Mouse (Mus musculus): Measurements from ENCODE around the gene Stard8. TPM values are rescaled to one million over a fixed set of nuclear protein-coding genes. Genes with fewer than 3 reads are reported as not detected.
A peak's percentile ranks its signal among the peaks of the same experiment; 100 is the strongest.
"Not testable (repeated sequence)": the region's sequence is repeated elsewhere in the genome, so short reads cannot be mapped to it uniquely, and the experiment has no call there.

Gene Stard8
- 10 to 100 TPM; 15.0 to 17.0 TPM for total RNA-seq (2021)
- long read RNA-seq, experiment 1, partial matches to known transcripts, result 4 of 4 reads
- long read RNA-seq, experiment 1, other reads (novel, unspliced or antisense), result 0 of 4 reads
- long read RNA-seq, experiment 2, full-length matches to known transcripts, result 2 of 16 reads
- long read RNA-seq, experiment 2, partial matches to known transcripts, result 5 of 16 reads
- long read RNA-seq, experiment 2, other reads (novel, unspliced or antisense), result 9 of 16 reads

DNA sequence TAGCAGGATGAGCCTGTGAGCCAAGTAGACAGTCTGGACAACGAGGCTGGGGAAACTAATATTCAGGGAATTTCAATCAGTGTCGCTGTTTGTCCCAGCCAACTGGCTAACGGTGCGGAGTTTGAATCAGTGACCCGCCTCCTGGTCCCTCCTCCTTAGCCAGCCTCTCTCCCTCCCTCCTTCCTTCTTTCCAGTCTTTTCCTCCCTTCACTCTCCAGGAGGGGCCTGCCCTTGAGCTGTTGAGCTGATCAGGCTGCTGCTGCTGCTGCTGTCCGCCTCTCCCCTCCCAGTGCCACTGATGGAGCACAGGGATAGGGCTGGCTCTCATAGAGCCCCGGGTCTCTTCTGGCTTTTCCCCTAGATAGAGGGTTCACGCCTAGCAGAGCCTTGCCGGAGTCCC, at the start of gene Stard8:
Gene Stard8, plus strand, starts transcription at position 203 of the 400 bp plus-strand sequence.
- DNase-seq, result peak; percentile 44

GRCm38 (mm10) chrX:98953941-98954340, 49.1 kb upstream of the Stard8 start:
- no peak for DNase-seq

GRCm38 (mm10) chrX:98958287-98958686, 44.8 kb upstream of the Stard8 start:
- no peak for DNase-seq

DNA sequence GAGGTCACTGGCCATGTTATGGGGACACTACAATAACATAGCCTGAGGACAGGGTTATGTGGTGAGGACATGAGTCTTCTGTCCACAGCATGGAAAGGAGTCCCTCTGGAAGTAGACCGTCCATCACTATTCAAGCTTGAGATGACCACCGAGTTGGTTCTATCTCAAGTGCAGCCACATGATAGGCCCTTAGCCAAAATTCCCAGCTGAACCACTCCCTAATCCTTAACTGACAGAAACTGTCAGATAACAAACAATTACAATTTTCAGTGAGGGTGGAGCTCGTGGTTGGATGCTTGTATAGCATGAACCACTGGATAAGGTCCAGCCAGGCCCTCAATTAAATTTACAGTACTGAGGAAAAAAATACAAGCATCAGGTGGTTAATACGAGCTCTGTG, 44.0 kb upstream of the Stard8 start:
- DNase-seq, result no peak

DNA sequence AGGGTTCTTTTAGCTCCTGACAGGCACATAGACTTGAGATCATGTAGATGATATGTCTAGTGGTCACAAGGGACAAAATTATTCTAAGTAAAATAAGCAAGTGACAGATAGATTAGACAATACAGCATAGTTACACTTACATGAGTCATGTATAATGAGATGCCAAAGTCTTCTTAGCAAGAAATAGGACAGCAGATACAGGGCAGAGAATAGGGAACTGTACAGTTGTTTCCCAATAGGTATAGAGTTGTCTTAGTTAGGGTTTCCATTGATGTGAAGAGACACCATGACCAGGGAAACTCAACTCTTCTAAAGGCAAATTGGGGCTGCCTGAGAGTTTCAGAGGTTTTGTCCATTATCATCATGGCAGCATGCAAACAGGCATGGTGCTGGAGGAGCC, 39.3 kb upstream of the Stard8 start:
- DNase-seq, result no peak

- no peak for DNase-seq
These were observed 38.5 kb upstream of the Stard8 start for GRCm38 (mm10) chrX:98964513-98964912.

- not testable (repeated sequence) for DNase-seq
These were observed 16.4 kb upstream of the Stard8 start for GRCm38 (mm10) chrX:98986611-98987010.

DNA sequence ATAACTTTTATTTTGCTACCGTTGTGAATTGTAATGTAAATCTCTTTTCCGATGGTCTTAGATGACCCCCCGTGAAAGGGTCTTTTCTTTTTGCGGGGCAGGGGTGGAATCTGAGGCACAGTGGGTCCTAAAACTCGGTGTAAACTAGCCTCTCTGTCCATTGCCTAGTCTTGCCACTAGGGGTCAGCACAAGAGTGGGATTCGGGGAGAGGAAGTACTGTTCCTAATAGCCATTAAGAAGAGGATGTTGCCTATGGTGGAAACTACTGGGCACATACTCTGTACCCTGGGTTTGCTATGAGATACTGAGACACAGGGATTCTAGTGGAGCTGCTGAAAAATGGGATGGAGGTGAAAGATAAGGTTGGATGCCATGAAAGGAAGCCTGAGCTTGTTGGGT, 13.5 kb upstream of the Stard8 start:
- DNase-seq, result no peak

DNA sequence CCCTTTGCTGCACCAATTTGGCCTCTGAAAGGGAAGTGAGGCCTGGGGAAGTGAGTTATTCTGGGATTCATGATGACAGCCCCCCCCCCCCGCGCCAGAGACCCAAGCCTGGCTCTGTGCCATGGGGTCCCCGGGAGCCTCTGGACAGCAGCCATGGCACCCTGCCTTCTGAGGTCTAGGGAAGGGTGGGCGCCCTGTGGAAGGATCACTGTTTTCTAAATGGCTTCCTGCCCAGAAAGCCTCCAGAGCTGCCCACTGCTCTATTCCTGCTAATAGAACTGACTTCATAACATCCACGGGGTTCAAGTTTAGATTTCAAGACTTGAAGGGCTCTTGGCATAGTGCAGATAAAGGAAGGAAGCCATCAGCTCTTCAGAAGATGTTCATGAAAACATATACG, 983 bp upstream of the Stard8 start:
- no peak for DNase-seq

DNA sequence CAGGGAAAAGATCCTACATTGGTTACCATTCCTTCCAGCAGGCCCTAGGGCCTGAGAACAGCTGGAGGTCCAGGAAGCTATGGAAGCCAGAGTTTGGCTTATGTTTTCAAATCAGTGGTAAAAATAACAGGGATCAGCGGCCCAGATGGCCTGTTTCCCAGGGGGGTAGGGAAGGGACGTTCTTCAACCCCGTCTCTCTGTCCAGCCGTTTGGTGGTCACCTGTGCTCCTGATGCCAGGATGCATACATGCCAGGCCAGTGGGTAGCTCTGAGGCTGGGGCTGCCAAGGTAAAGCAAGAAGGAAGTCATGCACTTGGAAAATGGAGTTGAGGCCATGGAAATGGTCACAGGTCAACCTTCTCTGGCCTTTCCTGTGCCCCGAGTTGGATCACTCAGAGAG, 7.5 kb downstream of the Stard8 start:
- no peak for DNase-seq

- DNase-seq, result no peak
These were observed 8.2 kb downstream of the Stard8 start for GRCm38 (mm10) chrX:99011281-99011680.

DNA sequence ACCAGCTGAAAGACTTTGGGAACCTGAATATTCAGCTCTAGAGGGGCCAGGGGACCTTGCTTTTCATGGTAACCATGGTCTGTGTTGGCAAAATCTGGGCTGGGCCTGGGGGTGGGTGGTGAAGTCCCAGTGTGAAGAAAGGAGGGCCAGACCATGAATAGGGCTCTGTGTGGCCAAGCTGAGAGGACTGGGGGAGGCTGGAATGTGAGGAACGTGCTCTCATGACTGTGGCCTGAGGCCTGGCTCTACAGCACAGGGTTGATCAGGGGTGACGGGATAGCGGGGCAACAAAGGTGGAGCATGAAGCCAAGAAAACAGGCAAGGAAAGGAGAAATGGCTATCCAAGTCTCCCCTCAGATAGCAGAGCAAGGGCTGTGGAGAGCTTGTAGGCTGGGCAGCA, 9.4 kb downstream of the Stard8 start:
- DNase-seq, result no peak

GRCm38 (mm10) chrX:99015705-99016104, 12.7 kb downstream of the Stard8 start:
- no peak for DNase-seq

DNA sequence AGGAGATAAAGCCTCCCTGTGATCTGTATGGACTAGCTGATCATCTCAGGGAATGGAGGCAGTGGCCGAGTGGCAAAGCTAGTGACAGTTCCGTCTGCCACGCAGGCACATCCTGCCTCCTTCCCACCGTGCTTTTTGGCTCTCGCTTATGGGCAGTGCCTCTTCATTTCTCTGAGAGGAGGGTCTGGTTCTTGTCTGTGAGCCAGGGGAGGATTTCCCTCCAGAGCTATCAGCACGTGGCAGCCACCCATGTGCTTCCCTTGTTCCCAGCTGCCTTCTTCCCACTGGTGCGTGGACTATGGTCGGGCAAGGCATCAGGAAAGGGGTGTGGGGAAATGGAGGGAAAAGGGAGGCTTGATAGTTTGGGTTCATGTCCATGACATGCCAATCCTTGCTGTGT, 13.9 kb downstream of the Stard8 start:
- DNase-seq, result no peak

GRCm38 (mm10) chrX:99017874-99018273, 14.8 kb downstream of the Stard8 start:
- DNase-seq, result no peak

- DNase-seq, result no peak
These were observed 16.3 kb downstream of the Stard8 start for GRCm38 (mm10) chrX:99019303-99019702.

GRCm38 (mm10) chrX:99020215-99020614, 17.2 kb downstream of the Stard8 start:
- DNase-seq, result no peak

GRCm38 (mm10) chrX:99021593-99021992, 18.5 kb downstream of the Stard8 start:
- no peak for DNase-seq

- DNase-seq, result no peak
These were observed 20.9 kb downstream of the Stard8 start for GRCm38 (mm10) chrX:99023951-99024350.

DNA sequence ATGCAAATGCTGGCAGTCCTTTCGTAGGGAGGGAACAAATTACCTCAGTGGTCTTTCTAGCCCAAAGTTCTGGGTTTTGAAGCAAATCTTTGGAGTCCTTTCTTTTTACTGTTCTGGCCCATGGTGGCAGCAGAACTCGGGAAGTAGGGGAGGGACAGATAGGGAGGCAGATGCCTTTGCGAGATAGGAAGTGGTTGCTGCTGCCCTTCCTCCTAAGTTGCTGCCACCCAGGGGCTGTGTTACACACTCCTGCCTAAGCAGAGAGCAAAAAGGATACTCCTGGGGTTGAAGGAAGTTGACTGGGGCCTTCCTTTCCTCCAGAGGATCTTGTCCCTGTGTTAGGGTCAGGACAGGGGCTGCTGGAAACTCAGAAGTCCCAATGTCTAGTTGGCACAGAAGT, 32.4 kb downstream of the Stard8 start:
- no peak for DNase-seq

GRCm38 (mm10) chrX:99042451-99042951, 39.5 kb downstream of the Stard8 start:
- DNase-seq, result peak; percentile 86

- no peak for DNase-seq
These were observed 40.2 kb downstream of the Stard8 start for GRCm38 (mm10) chrX:99043275-99043674.

- DNase-seq, result no peak
These were observed 40.7 kb downstream of the Stard8 start for GRCm38 (mm10) chrX:99043739-99044138.

DNA sequence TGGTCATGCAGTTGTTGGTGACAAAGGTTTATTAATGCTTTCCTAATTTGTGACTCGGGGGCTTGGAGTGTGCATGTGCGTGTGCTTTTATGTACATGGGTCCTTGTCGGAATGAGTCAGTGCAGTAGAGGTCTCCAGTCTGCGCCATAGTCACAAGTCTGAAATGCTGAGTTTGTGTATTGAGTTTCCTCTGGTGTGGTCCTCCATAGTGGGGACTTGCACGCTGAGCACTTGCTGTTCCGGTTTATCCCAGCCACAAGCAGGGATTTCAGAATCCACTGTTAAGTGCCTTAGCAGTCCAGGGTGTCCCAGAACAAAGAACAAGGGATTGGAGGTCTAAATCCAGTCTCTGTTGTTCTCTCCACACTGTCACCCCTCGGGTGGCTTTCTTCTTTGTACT, 42.3 kb downstream of the Stard8 start:
- DNase-seq, result no peak

Data from gastrocnemius, postnatal 25 days (tissue).